Mouse (Mus musculus): ENCODE results near the gene Gucy2d. TPM values are rescaled to one million over a fixed set of nuclear protein-coding genes. Genes with fewer than 3 reads are reported as not detected.
A peak's percentile ranks its signal among the peaks of the same experiment; 100 is the strongest.

Gene Gucy2d
- total RNA-seq, 2 experiments from 2014 or later, result not detected

DNA sequence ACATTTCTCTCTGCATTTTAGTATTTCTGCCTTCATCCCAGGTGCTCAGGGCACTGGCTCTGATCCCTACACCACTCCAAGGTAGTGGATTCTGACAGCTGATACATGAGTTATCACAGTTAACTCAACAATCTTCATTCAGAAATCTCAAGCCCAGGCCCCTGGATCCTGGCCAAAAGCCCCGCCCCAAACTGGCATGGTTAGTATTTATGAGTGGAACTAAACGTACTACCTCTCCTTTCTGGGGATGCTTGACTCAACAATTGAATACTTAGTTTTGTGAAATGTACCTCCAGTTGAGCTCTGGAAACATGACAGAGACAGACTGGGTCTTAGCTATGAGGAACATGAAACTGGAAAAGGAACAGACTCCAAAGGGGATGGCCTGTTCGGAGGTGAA, 6.7 kb downstream of the Gucy2d start:
- no peak for DNase-seq (ENCODE audit: low spot score in 2 of 2)

DNA sequence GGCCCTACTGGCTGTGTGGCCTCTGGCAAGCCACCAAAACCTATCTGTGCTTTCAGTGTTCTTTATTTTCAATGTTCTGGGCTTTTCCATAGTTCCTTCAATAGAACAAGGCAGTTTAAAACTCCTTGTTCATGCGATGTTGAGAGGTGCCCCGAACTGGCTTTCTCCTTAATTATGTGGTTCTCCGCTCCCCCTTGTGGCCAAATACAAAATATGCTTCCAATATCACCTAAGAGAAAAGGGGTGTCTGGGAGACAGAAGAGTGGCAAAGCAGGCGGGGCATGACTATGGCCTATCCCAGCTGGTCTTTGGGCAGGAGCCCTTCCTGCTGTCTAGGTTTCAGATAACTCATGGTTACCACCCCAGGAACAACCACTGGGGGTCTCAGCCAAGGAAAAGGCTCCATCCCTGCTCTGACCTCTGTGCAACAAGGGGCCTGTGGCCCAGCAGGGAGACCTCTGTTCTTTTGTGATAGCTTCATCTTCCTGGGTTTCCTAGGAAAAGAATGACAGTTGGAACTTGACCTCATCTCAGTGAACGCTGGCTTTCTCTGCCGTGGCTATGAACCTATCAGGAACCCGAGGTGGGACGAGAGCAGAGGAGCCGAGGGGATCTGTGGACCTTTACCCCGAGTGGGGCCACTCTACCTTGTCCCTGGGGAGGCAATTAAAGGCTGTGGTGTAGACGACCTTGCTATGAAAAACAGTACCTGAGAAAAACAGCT, 7.5 kb downstream of the Gucy2d start:
- peak in 1 of 2 experiments; percentile 58 for DNase-seq (ENCODE audit: low spot score in 2 of 2)

DNA sequence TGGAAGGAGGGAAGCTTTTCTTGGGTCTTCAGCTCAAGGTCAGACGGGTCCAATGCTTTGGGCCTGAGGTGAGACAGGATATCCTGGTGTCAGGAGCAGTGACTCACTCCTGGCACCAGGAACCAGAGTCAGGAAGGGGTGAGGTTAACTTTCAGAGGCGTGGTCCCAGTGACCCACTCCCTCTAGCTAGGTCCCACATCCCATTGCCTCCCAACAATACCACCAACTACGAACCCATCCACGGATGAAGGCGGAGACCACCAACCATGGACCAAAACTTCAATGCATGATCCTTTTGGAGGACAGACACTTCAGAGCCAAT, 8.1 kb downstream of the Gucy2d start:
- no peak for DNase-seq (ENCODE audit: low spot score in 2 of 2)

GRCm38 (mm10) chr7:98449696-98450095, 9.5 kb downstream of the Gucy2d start:
- no peak for DNase-seq (ENCODE audit: low spot score in 2 of 2)

DNA sequence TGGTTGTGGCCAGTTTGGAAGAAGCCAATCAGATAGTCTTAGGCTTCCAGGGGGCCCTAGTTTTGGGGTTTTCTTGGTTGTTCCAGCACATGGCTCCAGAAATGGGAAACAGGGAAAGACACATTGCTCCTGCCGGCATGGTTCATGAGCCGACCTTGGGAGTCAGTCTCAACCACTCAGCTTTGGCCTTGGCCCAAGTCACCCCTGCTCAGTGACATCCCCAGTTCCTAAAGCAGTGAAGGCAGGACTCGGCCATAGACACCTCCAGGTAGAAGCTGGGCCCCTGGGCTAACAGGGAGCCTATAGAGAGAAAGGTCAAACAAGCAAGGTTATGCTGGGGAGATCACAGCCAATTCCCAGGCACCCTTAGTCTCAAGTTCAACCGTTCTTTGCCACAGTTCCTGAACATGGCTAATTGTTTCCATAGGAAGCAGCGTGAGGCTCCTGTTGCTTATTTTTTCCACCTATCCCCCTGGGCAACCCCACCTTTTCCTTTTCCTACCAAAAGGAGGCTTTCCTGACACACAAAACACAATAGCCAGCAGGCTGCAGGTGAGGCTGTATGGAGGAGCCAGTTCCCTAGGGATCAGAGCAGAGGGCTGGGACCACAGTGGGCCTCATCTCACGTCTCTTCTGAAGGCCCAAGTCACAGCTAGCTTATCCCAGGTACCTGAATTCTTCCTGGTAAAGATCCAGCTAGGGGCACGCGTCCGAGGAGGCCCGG, 14.3 kb downstream of the Gucy2d start:
- DNase-seq (ENCODE audit: low spot score in 2 of 2), result no peak

DNA sequence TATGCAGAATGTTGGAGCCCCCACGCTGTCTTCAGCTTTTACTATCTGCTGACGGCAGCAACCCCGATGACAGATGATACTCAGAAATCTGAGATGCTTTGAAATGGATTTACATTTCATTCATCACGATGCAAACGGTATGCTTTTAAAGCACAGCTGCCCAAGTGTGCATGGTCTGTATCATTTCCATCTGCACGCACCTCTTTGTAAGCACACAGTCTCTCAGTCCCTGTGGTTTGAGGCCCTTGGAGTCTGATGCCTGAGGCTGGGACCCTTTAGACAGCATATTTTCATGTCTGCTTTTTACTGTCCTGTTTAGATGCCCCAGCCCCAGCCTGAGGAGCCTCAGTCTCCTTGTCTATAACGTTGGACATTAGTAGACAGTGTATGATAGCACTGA, 20.1 kb downstream of the Gucy2d start:
- DNase-seq (ENCODE audit: low spot score in 2 of 2), result no peak

- DNase-seq (ENCODE audit: low spot score in 2 of 2), result no peak
Observed at GRCm38 (mm10) chr7:98469089-98469488, 28.9 kb downstream of the Gucy2d start.

DNA sequence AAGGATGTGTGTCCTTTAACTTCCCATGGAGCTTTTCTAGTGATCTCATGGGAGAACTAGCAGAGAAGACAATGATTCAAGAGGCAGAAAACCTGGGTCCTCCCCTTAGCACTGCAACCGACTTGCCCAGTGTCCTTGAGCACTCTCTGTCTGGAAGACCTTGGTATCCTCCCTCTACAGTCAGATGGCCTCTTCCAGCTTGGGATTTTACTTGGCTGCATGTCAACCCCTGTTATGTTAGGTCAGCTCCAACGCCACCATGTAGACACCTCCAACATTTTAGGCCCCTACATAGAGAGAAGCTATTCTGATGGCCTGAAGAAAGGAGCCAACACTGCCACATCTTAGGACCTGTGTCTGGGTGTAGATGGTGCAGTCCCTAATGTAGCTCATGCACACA, 32.3 kb downstream of the Gucy2d start:
- DNase-seq (ENCODE audit: low spot score in 2 of 2), result no peak

DNA sequence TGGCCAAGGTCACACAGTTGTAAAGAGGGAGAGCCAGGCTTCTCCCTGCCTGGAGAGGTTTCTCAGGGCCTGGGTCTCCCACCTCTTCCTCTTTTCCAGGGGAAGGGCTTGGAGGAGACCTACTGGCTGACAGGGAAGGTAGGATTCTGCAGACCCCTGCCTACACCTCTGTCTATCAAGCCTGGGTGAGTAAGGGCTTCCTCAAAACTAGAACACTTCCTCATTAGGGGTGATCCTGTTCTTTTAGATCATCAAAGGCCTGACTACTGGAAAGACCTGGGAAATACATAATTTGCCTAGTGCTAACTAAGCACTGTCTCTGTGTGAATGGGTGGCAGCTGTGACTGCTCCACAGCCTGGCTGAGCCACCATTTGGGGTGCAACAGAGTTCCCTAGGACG, 34.3 kb downstream of the Gucy2d start:
- DNase-seq (ENCODE audit: low spot score in 2 of 2), result no peak

DNA sequence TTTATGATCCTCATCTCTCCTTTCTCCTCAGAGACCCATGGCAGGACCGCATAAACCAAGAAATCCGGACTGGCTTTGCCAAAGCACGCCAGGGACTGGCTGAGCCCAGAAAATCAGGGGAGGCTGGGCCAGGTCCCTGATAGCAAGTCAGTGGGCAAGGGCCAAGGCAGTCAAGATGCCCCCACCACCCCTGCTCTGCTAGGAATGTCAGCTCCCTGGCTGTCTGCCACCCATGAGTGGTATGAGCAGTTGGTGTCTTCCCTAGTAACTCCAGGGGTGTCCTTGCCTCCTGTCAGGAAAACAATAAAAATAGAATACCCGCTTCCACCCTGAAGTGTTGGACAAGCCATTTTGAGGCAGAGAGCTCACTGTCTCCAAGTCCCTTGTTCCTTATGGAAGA, 36.9 kb downstream of the Gucy2d start:
- no peak for DNase-seq (ENCODE audit: low spot score in 2 of 2)

DNA sequence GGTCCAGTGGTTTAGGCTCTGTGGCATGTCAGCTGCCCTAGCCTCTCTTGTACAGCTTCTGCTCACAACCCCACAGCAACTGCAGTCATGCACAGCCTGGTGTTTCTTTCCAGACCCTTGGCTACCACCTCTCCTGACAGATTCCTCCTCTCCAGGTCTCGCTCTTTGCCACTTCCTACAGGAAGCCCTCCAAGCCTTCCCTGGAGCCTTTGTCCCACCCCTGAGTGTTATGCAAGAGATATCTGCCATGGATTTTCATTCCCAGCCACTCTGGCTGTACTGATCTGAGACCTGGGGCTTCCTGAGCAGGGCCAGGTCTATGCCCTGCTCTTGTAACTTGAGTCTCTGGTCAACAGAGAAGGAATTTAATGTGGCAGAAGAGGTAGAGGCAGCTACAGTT, 40.3 kb downstream of the Gucy2d start:
- no peak for DNase-seq (ENCODE audit: low spot score in 2 of 2)

DNA sequence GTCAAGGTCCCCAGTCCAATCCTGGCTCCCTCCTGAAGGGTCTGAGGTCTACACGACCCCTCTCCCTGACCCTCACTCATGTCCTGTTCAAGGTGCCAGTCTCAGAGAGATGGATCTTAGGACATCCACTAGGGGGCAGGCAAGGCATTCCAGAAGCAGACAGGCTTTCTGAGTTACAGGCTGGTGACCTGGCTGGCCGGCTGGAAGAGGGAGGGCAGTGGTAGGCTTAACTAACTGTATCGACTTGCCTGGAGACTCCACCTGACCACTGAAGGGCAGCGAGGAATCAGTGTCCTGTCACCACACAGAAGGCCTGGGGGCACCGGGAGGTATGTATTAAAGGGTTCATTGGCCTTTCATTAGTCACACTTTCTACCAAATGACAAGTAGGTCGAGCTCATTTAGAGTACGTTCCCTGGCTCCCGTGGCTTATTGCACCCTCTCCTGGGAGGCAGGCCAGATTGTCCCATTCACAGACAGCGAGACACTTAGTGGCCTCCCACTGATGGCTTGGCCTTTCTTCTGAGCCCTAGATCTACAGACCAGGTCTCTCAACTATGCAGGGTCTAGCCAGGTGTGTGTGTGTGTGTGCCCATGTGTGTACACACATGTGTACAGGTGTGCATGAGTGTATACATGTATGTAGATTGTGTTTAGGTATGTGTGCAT, 41.0 kb downstream of the Gucy2d start:
- DNase-seq (ENCODE audit: low spot score in 2 of 2), result peak; percentile 70 to 84

DNA sequence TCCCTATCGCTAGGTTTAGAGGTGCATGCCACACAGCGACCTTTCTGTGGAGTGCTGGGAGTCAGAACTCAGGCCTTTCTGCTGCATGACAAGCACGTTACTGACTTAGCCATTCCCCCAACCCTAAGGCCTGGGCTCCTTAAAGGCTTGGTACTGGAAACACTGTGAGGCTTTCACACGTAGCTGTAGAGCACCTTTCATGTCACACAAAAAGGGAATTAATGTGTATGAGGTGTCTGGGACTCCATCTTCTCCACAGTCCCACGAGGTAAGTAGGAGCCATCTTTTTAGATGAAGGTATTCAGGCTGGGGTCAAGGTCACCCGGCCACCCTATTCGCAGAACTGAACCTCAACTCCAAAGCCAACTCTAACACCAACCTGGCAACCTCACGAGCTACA, 41.6 kb downstream of the Gucy2d start:
- no peak for DNase-seq (ENCODE audit: low spot score in 2 of 2)

DNA sequence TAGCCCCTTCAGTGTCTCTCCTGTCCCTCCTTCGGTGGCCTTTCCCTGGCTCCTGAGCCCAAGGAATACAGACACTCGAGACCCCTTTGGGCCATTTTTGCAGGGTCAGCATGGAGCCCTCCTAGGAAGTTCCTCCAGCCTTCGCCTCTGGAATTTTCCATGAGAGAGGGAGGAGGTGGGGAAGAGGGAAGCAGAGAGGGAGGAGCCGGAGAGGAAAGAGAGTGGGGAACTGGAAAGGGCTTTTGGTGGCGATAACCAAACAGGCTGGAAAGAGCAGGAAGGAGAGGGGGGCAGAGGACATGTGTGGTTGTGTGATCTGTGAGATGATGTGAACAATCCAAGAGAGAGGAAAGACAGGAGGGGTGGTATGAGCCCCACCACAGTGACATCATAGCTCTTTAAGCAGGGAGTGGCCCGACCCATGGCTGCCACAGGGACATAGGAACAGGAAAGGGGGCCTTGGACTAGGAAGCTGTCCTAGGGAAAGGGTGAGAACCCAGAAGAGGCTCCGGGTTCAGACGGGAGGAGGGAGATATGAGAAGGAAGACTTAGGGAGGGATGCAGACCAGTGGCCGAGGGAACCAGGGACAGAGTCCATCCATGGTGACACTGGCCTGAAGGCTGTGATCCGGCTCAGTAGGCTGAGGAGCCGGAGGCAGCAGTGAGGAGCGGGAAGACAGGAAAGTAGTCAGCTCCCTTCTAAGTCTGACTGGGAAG, 42.5 kb downstream of the Gucy2d start:
- DNase-seq (ENCODE audit: low spot score in 2 of 2), result no peak

GRCm38 (mm10) chr7:98483268-98483607, 43.0 kb downstream of the Gucy2d start:
- no peak for DNase-seq (ENCODE audit: low spot score in 2 of 2)

DNA sequence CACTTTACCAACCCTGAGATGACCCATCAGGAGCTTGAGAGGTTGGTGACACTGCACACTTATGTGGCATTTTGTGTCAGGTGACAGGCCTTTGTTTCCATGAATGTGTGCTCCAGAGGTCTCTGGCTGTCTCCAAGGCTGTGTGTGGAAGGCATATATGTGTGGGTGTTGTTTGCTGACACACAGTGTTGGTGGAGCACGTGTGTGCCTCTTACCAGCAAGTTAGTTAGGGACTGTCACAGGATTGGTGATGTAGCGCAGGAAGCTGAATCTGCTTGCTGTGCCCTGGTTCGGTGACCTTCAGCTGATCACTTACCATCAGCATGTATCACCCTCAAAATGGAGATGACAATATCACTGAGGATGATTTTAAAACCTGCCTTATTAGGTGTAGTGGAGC, 44.7 kb downstream of the Gucy2d start:
- DNase-seq (ENCODE audit: low spot score in 2 of 2), result no peak

GRCm38 (mm10) chr7:98485508-98485907, 45.3 kb downstream of the Gucy2d start:
- no peak for DNase-seq (ENCODE audit: low spot score in 2 of 2)

DNA sequence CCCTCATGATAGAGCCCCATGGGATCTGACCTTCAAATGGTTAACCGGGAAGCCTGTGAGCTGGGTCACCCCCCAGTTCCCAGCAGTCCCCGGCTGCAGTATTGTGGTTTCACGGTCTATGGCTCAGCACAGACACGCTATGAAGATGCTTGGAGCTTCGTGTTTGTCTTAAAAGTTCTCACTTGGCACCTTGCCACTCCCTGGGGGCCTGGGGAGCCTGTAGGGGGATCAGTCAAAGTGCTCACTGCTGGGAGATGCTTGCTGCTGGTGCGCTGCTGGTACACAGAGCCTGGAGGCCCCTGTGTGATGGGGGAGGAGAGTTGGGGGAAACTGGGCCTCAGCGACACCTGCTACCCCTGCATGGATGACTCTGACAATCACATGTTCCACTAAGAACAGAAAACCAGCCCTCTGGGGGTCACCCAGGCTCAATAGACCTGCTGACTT, 46.3 kb downstream of the Gucy2d start:
- no peak for DNase-seq (ENCODE audit: low spot score in 2 of 2)

- no peak for DNase-seq (ENCODE audit: low spot score in 2 of 2)
Observed at GRCm38 (mm10) chr7:98487202-98487980, 47.2 kb downstream of the Gucy2d start.

DNA sequence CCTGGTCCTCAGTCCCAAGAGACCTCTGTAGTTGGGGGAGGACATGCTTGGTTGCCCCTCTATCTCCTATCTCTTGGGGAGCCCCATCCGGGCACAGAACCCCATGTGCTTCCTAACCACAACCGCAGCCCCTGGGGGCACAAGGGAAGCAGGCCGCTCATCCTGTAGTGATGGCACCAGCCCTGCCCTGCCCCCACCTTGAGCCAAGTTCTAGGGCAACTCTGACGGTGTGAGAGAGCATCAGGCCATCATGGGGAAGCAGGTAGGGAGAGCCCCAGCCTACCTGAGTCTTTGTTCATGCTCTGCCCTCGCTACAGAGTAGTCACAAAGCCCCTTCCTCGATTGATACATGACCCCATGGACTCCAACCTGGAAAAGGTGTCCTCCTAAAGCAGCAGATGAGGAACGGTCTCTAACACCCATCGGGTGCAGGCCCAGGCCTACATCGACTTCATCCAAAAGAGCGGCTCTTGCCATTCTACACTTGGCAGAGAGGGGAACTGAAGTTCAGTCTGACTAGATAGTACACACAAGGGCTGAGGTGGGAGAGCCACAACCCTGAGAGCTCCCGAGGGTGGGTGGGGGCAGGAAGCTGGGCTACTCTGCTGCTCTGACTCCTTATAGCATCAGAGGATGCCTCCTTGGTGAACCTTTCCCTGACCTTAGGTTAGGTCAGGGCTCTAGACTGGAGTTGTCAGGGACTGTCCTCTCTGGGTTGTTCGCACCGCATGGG, 48.3 kb downstream of the Gucy2d start:
- no peak for DNase-seq (ENCODE audit: low spot score in 2 of 2)

Measured in layer of hippocampus, postnatal 14 days (tissue).